Mouse (Mus musculus): ENCODE results near the gene Rab28. TPM values are rescaled to one million over a fixed set of nuclear protein-coding genes. Genes with fewer than 3 reads are reported as not detected.

Gene Rab28
- polyA plus RNA-seq, 1 experiment from 2014 or later, result 65.4 TPM

- Histone ChIP-seq H3K9ac (ENCODE audit: low read length) (no peak overlapping the region), H3K9me3 (replicated peaks; ENCODE audit: control insufficient read depth, low read length) (no peaks in the 10 kb centered on the region), H3K36me3 (ENCODE audit: control insufficient read depth, insufficient read depth, low read length) (no peaks in the 10 kb centered on the region), H3K4me1 (ENCODE audit: control insufficient read depth, insufficient read depth, low read length) (no peaks in the 10 kb centered on the region), H3K27me3 (ENCODE audit: control insufficient read depth, insufficient read depth, low read length) (no peaks in the 10 kb centered on the region), H3K27ac (ENCODE audit: low read length) (no peak overlapping the region), H3K4me3 (replicated peaks; ENCODE audit: low read length) (no peak overlapping the region), H3K4me2 (ENCODE audit: low read depth, low read length) (no peak overlapping the region)
- no peak for ATAC-seq (ENCODE audit: insufficient read depth, low FRiP score)
- WGBS, result 86% methylated on average over 3 of the region's 3 CpGs
Observed at GRCm38 (mm10) chr5:41596242-41597117, 111.5 kb downstream of the Rab28 start.

GRCm38 (mm10) chr5:41595199-41595598 is 112.8 kb downstream of the Rab28 start:
- H3K27me3 ChIP-seq (ENCODE audit: control insufficient read depth, insufficient read depth, low read length), result no peaks in the 10 kb centered on the region
- H3K4me3 ChIP-seq (replicated peaks; ENCODE audit: low read length), result no peak overlapping the region
- no peak overlapping the region for H3K27ac ChIP-seq (ENCODE audit: low read length)
- no peaks in the 10 kb centered on the region for H3K9me3 ChIP-seq (replicated peaks; ENCODE audit: control insufficient read depth, low read length)
- ATAC-seq (ENCODE audit: insufficient read depth, low FRiP score), result no peak
- no peaks in the 10 kb centered on the region for H3K4me1 ChIP-seq (ENCODE audit: control insufficient read depth, insufficient read depth, low read length)
- H3K36me3 ChIP-seq (ENCODE audit: control insufficient read depth, insufficient read depth, low read length), result no peaks in the 10 kb centered on the region
- H3K4me2 ChIP-seq (ENCODE audit: low read depth, low read length), result no peak overlapping the region
- WGBS, result 42% methylated on average over 3 of the region's 3 CpGs
- no peak overlapping the region for H3K9ac ChIP-seq (ENCODE audit: low read length)

GRCm38 (mm10) chr5:41578051-41578450 is 129.9 kb downstream of the Rab28 start:
- Histone ChIP-seq H3K27ac (ENCODE audit: low read length) (no peak overlapping the region), H3K4me2 (ENCODE audit: low read depth, low read length) (no peak overlapping the region), H3K9me3 (replicated peaks; ENCODE audit: control insufficient read depth, low read length) (no peaks in the 10 kb centered on the region), H3K36me3 (ENCODE audit: control insufficient read depth, insufficient read depth, low read length) (no peaks in the 10 kb centered on the region), H3K4me3 (replicated peaks; ENCODE audit: low read length) (no peak overlapping the region), H3K4me1 (ENCODE audit: control insufficient read depth, insufficient read depth, low read length) (no peaks in the 10 kb centered on the region), H3K27me3 (ENCODE audit: control insufficient read depth, insufficient read depth, low read length) (no peaks in the 10 kb centered on the region), H3K9ac (ENCODE audit: low read length) (no peak overlapping the region)
- WGBS, result 21% methylated on average over 2 of the region's 2 CpGs
- ATAC-seq (ENCODE audit: insufficient read depth, low FRiP score), result no peak

Other genes with a start within 250 kb of the Rab28 start
- 1.9 and 2.5 TPM in 2 replicates for gene Nkx3-2, start 56.3 kb upstream of the Rab28 start, polyA plus RNA-seq (2015; fragmentation: Nextera tagmentation; extraction: Ambion mirVana)
- gene Bod1l, start 136.2 kb upstream of the Rab28 start, polyA plus RNA-seq (2015; fragmentation: Nextera tagmentation; extraction: Ambion mirVana), result 13.6 and 14.4 TPM in 2 replicates